Mouse (Mus musculus): Measurements from ENCODE around the gene Apbb2. TPM values are rescaled to one million over a fixed set of nuclear protein-coding genes. Genes with fewer than 3 reads are reported as not detected.

Apbb2 gene
- polyA plus RNA-seq, 3 experiments from 2014 or later, result 0.42 to 0.80 (median 0.55) TPM

DNA sequence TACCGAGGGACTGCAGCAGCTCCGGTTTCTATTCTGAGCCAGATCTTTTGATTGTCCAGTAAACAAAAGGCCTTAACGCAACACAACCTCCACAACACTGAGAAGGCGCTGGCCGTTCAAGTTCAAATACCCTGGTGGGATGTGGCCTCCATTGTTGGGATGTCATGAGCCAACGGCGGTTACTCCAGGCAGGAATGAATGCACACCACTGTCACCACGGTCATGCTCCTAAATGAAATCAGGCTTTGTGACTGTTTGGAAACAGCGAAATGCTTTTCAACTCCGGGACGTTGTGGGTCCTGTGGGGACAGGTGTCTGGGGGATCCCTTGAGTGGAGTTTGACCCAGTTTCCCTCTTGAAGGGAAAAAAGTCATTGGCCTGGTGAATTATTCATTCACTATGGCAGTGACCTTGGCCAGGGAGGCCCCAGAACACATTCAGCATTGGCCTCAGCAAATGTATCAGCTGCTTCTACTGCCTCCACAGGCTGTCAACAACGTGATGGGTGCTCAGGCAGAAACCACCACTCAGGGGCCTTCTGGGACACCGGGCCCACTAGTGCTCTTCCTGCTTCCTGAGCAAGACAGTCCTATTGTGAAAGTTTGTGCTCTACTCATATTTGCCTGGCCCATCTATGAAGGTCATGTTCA is 244.9 kb downstream of the Apbb2 start:
- no peak for ATAC-seq

DNA sequence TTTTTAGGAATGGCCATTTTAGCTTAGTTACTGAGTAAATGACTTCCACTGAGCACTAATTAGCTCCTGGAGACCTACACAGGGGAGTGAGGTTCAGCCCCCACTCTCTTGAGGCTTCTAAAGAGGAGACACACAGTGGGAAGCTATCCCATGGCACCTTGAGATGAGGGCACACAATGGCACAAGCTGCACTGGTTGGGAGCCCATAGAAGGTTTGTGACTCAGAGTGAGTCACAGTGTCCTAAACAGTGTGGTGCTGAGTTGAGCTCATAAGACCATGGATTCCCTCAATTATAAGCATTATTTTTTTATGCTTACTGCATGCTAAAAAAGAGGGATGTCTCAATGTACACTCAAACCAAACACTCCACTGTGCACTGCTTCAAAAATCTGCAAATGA is 247.5 kb downstream of the Apbb2 start:
- no peak for ATAC-seq

DNA sequence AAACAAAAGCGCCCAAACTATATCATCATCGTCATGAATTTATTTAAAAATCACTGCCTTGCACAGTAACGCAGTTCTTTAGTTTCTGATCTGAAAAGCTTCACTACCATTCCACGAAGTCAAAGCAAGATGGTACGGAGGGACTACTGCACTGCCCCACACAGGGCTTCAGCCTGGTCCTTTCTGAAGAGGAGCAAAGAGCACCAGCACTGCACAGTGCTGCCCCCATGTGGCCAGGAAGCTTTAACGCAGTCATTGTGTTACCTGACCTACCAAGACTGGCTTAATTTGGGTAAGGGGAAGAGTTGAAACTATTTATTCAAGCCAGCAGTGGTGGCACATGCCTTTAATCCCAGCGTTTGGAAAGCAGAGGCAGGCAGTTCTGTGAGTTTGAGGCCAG is 249.6 kb downstream of the Apbb2 start:
- ATAC-seq, result no peak

DNA sequence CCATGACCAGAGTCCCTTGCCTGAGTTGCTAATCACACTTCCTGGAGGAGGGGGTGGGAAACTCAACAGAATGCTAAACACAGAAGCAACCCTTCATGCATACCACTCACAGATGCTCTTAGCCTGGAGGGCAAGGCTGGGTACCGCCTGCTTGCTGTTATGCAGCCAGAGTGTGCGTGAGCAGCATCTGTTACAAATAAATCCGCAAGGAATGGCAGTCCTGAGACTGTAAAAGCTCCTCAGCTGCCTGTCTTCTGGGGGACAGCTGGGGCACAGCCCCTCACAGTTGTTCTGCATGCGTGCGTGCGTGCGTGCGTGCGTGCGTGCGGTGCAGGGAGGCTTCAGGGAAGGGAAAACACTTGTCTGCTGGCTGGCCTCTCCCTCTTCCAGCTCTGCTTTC is 250.9 kb downstream of the Apbb2 start:
- ATAC-seq, result no peak

DNA sequence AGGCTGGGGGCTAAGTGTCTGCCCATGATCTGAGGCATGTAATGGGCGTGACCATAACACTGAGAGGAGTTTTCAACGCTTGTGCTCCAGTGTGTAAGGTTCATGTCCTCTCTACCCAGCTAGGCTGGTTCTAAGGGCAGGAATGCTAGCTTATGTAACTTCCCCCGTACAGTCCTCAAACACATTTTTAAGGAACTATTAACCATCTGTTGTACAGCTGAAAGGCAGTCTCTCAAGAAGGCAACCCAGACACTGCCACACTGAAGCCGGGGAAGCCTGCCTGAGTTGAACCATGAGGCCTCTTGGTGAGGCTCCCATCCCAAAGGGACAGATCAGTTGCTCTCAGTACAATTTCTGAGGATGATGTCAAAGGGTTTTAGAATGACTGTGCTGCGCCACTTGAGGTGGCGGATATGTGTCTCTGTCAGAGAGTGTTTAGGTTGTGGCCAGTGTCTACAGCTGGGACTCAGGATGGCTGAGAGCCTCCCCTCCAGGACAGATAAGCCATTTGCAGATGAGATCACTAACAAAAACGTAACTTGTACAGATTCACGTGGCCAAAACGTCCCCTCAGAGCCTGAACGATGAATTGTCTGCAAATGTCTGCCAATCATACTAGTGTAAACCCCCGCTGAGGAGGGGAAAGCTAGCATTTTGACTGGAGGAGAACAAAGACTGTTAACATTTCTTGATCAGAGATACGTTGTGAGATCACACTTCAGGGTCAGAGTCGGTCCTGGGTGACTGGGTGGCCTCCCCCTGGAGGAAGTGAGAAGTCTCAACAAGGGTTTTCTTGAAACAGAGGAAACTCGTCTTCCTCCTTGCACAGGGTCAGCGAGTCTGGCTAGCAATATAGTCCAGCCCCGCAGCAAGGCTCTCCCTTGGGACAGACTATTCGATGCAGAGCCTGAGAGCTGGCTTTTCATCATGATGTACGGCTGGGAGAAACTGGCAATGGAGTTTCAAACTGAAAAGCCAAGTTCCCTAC is 255.0 kb downstream of the Apbb2 start:
- ATAC-seq, result no peak

DNA sequence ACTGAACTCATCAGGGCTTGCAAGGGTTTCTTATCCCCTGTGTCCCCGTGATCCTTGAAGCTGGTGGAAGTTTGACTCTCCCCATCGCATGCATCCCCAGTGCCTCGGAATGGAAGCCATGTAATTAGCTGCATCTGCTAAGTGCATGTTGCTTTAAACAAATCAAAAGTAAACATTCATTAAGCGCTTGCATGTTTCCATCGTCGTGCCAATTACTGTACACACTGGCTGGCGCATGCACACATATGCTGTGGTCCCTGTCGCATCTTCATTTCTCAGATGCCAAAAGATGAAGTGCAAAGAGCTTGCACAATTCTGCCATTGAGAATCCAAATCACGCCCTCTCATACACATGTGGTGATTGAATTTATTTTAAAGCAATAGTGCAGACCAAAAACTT is 257.8 kb downstream of the Apbb2 start:
- ATAC-seq, result no peak

DNA sequence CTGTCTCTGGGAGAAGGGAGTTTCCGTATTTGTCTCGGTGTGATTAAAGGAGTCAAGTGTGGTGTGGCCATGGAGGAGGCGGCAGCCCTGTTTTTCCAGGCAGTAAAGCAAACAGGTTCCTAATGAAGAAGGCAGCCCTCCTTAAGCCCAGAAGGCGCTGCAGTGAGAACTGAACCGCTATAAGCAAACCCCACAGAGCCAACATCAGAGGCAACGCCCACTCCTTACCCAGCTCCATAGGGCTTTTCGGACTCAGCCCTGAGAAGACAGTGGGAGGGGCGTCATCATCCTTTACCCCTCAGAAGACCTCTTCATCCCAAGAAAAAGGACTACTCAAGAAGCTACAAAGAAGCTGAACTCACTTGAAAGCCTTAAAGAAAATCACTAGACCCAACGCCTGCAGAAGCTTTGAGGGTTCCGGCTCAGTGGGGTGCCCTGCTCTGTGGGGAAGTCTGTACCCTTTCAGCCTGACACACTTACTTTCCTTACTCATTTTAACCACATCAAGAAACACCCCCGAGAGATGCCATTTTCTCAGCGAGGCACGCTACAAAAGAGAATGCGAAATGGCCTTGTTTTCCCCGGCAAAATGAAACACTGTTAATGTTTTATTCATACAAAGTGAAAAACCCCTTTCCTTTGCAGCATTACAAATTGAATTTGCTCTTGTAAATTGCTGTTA is 258.7 kb downstream of the Apbb2 start:
- ATAC-seq, result no peak

DNA sequence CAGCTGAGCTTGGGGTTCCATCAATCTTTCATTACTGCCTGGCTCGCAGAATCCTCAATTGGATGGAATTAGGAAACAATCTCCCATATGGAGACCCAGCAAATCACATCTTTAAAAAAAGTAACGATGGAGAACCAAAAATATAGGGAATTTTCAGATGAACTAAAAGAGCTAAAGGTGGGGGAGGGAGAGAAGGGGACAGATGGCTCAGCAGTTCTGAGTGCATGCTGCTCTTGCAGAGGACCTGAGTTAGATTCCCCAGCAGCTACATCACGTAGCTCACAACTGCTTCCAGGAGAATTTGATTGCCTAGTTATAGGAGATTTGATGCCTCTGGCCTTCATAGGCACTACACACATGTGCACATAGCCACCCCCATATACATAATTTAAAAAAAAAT is 263.4 kb downstream of the Apbb2 start:
- ATAC-seq, result no peak

DNA sequence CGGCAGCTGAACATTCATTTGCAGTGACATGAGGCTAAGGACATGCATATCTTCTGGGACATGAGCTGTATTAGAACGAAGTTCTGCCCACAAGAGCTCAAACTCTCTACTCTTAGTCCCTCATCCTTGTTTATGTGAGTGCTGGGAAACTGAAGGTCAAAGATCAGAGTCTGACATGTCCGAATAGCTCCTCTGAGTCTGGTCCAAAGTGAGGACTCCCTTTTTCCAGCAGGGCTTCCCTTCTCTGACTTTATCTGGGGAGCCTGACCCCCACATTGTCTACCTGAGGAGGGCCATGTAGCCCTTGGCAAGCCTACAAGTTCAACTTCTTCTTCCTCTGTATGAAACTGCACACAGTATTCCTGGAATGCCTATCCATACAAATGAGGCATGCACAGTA is 264.7 kb downstream of the Apbb2 start:
- ATAC-seq, result no peak

GRCm38 (mm10) chr5:66351836-66352390 is 266.7 kb downstream of the Apbb2 start:
- ATAC-seq, result no peak

DNA sequence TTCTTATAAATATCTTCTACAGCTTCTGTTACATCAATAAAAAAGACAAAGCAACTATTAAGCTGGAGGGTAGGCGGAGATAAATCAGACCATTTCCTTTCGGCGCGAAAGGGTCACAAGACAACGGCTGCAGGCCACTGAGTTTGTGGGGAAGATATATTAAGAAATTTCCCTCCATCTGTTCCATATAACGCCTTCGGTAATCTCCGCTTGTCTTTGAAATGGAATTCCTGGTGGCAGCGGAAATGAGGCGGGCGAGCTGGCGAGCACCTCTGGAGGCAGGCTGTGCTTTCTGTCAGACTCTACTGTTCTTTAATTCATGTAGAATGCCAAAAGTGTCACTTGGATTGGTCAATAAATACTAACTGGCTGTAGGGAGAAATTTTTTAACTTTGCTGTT is 267.5 kb downstream of the Apbb2 start:
- no peak for ATAC-seq

DNA sequence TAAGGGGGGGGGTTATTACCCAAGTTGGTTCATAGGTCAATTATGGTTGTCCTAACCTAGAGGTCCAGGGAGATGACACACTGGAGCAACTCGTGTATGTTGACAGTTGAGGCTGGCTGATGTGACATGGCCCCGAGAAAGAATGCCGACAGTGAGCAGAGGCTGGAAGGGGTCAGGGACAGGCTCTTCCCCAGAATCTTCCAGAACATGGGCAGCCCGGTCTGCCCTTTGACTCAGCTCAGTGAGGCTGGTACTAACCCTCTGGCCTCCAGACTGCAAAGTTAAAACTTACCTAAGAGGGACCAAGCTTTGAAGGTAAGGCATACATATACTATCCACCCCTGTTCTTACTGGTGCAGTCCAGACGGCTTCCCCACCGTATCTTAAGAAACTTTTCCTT is 268.0 kb downstream of the Apbb2 start:
- no peak for ATAC-seq

- no peak for ATAC-seq
Measured at GRCm38 (mm10) chr5:66348421-66348820, 270.2 kb downstream of the Apbb2 start.

DNA sequence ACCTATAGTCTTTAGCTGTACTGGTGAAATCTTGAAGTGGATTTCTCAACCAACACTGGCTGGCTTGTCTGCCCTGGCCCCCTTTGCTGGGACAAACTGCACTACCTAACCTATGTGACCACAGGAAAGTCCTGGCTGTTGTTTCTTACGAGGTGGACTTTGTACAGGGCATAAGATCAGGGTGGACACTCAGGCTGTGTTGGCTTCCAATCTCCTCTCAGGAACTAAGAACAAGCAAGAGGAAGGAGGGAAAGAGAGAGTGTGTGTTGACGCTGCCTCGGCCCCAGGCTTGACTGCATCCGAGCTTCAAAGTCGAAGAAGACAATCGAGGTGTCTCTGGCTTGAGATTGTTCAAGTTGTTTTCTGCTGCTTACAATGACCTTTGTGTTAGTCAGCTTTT is 271.8 kb downstream of the Apbb2 start:
- ATAC-seq, result no peak

- ATAC-seq, result no peak
Measured at GRCm38 (mm10) chr5:66345140-66345539, 273.4 kb downstream of the Apbb2 start.

GRCm38 (mm10) chr5:66344182-66344581 is 274.4 kb downstream of the Apbb2 start:
- no peak for ATAC-seq

DNA sequence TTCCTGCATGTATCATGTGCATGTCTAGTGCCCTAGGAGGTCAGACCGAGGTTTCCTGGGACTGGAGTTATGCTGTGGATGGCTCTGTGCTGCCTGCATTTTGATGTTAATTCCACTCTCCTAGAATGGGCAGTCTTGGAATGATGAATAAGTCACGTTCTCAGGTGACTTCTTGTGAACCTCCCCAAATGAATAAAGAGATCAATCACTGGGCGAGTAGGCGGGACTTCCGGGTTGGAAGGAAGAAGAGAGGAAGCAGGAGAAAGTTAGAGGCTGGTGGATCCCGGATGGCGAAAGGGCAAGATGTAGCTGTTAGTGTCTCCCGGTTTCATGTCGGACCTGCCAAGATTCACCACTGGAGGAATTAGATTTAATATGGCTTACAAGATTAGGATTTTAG is 276.3 kb downstream of the Apbb2 start:
- ATAC-seq, result no peak

DNA sequence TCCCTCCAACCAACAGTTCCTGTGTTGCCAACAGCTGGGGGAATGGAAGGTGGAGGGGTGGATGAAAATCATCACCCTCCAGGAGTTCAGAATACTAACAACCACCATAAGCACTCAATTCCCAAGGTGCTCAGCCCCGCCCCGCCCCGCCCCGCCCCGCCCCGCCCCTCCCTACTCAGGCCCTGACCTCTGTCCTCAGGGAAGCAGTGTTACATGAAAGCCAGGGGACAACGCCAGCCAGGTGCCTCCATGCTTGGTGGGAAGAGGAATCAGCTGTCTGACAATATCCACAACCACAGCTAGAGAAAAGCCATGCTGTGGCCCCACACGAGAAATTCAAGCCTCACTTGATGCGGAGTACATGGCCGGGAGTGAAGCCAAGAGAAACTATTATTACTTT is 276.7 kb downstream of the Apbb2 start:
- ATAC-seq, result no peak

- ATAC-seq, result no peak
Measured at GRCm38 (mm10) chr5:66340356-66341102, 278.1 kb downstream of the Apbb2 start.

DNA sequence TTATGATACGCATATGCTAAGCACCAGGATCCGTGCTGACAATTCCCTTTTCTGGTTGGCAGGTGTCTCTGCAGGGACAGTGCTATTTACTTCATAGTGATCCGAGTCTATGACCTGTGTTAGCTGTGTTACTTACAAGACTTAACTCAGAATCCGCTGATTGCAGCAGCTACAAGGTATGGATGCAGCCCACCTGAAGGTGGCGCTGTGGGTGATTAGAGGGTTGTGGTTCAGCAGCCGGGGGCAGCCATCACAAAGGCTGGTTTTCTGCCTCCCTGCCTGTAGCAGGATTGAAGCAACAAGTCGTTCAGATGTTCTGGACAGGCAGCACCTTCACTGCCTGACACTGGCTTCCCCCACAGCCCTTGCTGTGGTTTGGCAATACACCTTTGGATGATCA is 280.0 kb downstream of the Apbb2 start:
- no peak for ATAC-seq

- ATAC-seq, result no peak
Measured at GRCm38 (mm10) chr5:66337969-66338345, 280.6 kb downstream of the Apbb2 start.
